Mouse (Mus musculus) neural tube, embryonic 14.5 days (tissue): ENCODE measurements at regions not wholly inside any gene's neighbourhood (a gene's known extent, or its start where the extent isn't known, plus 50 kb on each side); places are given as distances from the start of the nearest gene placed in this dataset.

Source experiments
- ATAC-seq: fragments of 200-750 bp; cut with Nextera tagmentation; 2 replicates; pipeline ENCODE4 v1.8.0; 2017; ENCODE audit warnings: low read depth, mild to moderate bottlenecking, moderate TSS enrichment, moderate library complexity
- H3K27ac ChIP-seq: fragments of 300-500 bp; sonication (generic); 2 replicates; pipeline ENCODE4 v1.5.1; 2014; ENCODE audit warnings: low read depth, mild to moderate bottlenecking, control low read depth, low read length, moderate library complexity, mixed read lengths
- H3K27me3 ChIP-seq: fragments of 300-500 bp; sonication (generic); 2 replicates; pipeline ENCODE4 v1.6.1; 2014; ENCODE audit warnings: low read length; ENCODE audit not compliant: control insufficient read depth, insufficient read depth
- H3K36me3 ChIP-seq: fragments of 300-500 bp; sonication (generic); 2 replicates; pipeline ENCODE4 v1.6.1; 2014; ENCODE audit warnings: low read length, mixed read lengths; ENCODE audit not compliant: control insufficient read depth, insufficient read depth
- H3K4me1 ChIP-seq: fragments of 300-500 bp; sonication (generic); 2 replicates; pipeline ENCODE4 v1.6.1; 2014; ENCODE audit warnings: low read length; ENCODE audit not compliant: control insufficient read depth, insufficient read depth
- H3K4me2 ChIP-seq: fragments of 300-500 bp; sonication (generic); 2 replicates; pipeline ENCODE4 v1.6.1; 2014; ENCODE audit warnings: mild to moderate bottlenecking, low read depth, low read length, control low read depth
- H3K4me3 ChIP-seq: fragments of 300-500 bp; sonication (generic); 2 replicates; pipeline ENCODE4 v1.5.1; 2014; ENCODE audit warnings: low read depth, low read length, control low read depth, mixed read lengths
- H3K9ac ChIP-seq: fragments of 300-500 bp; sonication (generic); replicated peaks from 2 replicates; pipeline ENCODE4 v1.6.1; 2014; ENCODE audit warnings: low read depth, mild to moderate bottlenecking, control low read depth, low read length, mixed read lengths
- H3K9me3 ChIP-seq: fragments of 300-500 bp; sonication (generic); 2 replicates; pipeline ENCODE4 v1.6.1; 2016; ENCODE audit warnings: low read length; ENCODE audit not compliant: control insufficient read depth
- WGBS: fragments of 180-500 bp; shearing (Covaris S2); extraction: QIAGEN DNeasy Blood & Tissue Kit; methylation state at CpG from one replicate; pipeline ENCODE4 v1.1.7; 2014; 5-methylcytosine and 5-hydroxymethylcytosine counted together

DNA sequence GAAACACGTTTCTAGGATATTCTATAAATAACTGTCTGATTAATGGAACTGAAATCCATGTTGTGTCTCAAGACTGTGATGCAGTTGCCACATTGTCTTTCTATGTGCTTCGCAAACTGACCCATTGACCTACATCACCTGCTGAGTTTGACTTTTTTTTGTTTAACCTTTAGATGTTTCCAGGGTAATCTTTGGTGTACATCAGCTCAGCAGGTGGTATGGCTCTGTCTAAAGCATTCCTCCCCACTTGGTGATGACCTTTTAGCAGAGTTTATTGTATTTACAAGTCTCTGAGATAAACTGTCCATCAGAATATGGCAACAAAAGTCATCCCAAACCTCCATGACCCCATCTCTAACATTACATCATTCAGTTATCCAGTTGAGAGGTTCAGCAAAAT, 337.0 kb upstream of the 4930452B06Rik start:
- H3K9me3 ChIP-seq, result no peaks in the 10 kb centered on the region
- WGBS, result 58% methylated on average over 2 of the region's 2 CpGs
- H3K27ac ChIP-seq, result no peak overlapping the region

DNA sequence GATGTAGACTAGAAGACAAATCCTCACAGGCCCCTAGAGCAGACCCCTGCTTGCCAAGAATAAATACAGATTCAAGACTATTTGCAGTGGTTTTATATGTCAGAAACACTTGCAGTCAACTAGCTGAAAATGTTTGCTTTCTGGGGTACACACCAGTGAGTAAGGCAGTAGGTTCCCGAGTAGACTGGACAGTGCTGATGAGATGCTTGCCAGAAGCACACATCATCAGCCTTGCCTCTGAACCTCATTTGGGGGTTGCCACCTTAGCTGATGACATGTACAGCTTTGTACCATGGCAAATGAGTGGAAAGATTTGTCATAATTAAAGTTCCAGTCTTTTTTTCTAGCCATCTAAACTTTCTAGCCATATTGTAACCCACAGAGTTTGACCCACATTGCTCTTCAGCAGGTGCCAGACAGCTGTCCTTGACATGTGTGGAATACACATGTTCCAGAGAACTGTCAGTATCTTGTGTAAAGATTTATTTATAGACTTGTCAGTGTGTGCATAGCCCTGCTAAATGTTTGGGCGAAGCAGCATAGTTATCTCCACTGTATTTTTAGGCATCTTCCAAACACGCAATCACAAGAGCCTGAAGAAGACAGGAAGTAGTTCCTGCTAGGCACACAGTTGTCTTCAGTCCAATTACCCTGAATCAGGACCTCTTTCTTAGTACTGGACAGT, 334.5 kb upstream of the 4930452B06Rik start:
- ATAC-seq, result no peak
- Histone ChIP-seq H3K4me1 (no peaks in the 10 kb centered on the region), H3K27me3 (no peaks in the 10 kb centered on the region), H3K4me3 (no peak overlapping the region), H3K27ac (no peak overlapping the region), H3K9me3 (no peaks in the 10 kb centered on the region), H3K9ac (no peak overlapping the region), H3K36me3 (no peaks in the 10 kb centered on the region), H3K4me2 (no peak overlapping the region)
- WGBS, result 85% methylated on average over 3 of the region's 3 CpGs

More for the DNA sequence above, 337.0 kb upstream of the 4930452B06Rik start:
- Histone ChIP-seq H3K4me2 (no peak overlapping the region), H3K9ac (no peak overlapping the region), H3K36me3 (no peaks in the 10 kb centered on the region), H3K27me3 (no peaks in the 10 kb centered on the region), H3K4me3 (no peak overlapping the region), H3K4me1 (no peaks in the 10 kb centered on the region)
- ATAC-seq, result no peak

GRCm38 (mm10) chr14:8999815-9000214, 333.8 kb upstream of the 4930452B06Rik start:
- ATAC-seq, result no peak
- Histone ChIP-seq H3K27me3 (no peaks in the 10 kb centered on the region), H3K36me3 (no peaks in the 10 kb centered on the region), H3K27ac (no peak overlapping the region), H3K4me2 (no peak overlapping the region), H3K4me1 (no peaks in the 10 kb centered on the region), H3K4me3 (no peak overlapping the region), H3K9me3 (no peaks in the 10 kb centered on the region), H3K9ac (no peak overlapping the region)
- 65% methylated on average over 1 of the region's 1 CpGs for WGBS

- no peak overlapping the region for H3K4me3 ChIP-seq
- H3K4me2 ChIP-seq, result no peak overlapping the region
- ATAC-seq, result peak; percentile 81
- H3K9me3 ChIP-seq, result no peaks in the 10 kb centered on the region
- H3K27ac ChIP-seq, result no peak overlapping the region
- H3K9ac ChIP-seq, result no peak overlapping the region
- H3K36me3 ChIP-seq, result no peaks in the 10 kb centered on the region
- H3K27me3 ChIP-seq, result no peaks in the 10 kb centered on the region
- no peaks in the 10 kb centered on the region for H3K4me1 ChIP-seq
- WGBS, result 21% methylated on average over 1 of the region's 1 CpGs
These were observed 327.4 kb upstream of the 4930452B06Rik start for GRCm38 (mm10) chr14:8993421-8993820.

GRCm38 (mm10) chr14:8985086-8985793, 319.2 kb upstream of the 4930452B06Rik start:
- Histone ChIP-seq H3K9me3 (no peaks in the 10 kb centered on the region), H3K4me3 (no peak overlapping the region), H3K4me1 (no peaks in the 10 kb centered on the region), H3K27ac (no peak overlapping the region), H3K36me3 (no peaks in the 10 kb centered on the region), H3K9ac (no peak overlapping the region), H3K27me3 (no peaks in the 10 kb centered on the region), H3K4me2 (no peak overlapping the region)
- no peak for ATAC-seq
- WGBS, result 91% methylated on average over 4 of the region's 4 CpGs

DNA sequence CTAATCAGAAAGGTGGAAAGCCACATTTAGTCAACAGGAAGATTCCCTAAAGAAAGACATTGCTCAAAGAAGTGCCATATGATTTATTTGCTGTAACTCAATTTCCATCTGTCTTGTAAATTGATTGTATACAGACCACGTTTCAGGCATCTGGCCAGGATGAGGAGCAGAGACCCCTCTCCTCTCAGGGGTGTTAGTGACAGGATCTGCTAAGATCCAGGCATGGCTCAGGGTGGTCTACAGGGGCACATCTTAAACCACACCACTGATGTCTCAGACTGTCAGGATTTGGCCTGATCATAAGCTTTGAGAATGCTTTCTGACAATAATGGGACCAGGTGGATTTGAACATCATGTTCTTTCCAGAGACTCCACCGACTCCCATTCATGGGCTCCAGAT, 295.5 kb upstream of the 4930452B06Rik start:
- Histone ChIP-seq H3K4me1 (no peaks in the 10 kb centered on the region), H3K27ac (no peak overlapping the region), H3K9me3 (no peaks in the 10 kb centered on the region), H3K36me3 (no peaks in the 10 kb centered on the region), H3K27me3 (no peaks in the 10 kb centered on the region), H3K9ac (no peak overlapping the region), H3K4me2 (no peak overlapping the region), H3K4me3 (no peak overlapping the region)
- no peak for ATAC-seq
- 42% methylated on average over 2 of the region's 2 CpGs for WGBS

GRCm38 (mm10) chr14:8952853-8953397, 286.9 kb upstream of the 4930452B06Rik start:
- Histone ChIP-seq H3K9ac (no peak overlapping the region), H3K36me3 (no peaks in the 10 kb centered on the region), H3K9me3 (no peaks in the 10 kb centered on the region), H3K27ac (no peak overlapping the region), H3K4me3 (no peak overlapping the region), H3K4me2 (no peak overlapping the region), H3K27me3 (no peaks in the 10 kb centered on the region), H3K4me1 (no peaks in the 10 kb centered on the region)
- WGBS, result 56% methylated on average over 6 of the region's 6 CpGs
- ATAC-seq, result no peak

DNA sequence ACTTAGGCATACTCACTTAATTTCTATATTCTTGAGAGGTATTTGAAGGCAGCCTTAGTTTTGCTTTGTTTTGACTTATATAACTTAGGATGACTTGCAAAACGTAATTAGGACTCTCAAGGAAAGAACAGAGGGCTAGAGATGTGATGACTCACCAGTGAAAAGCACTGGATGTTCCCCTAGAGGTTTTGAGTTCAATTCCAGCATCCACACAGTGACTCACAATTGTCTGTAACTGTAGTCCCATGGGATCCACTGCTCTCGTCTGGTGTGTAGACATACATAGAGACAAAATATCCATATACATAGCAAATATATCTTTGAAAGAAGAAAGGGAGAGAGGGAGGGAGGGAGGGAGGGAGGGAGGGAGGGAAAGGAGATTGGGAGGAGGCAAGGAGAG, 282.7 kb upstream of the 4930452B06Rik start:
- WGBS, result 66% methylated on average over 2 of the region's 2 CpGs
- H3K27me3 ChIP-seq, result no peaks in the 10 kb centered on the region
- no peak overlapping the region for H3K4me2 ChIP-seq
- ATAC-seq, result no peak
- no peaks in the 10 kb centered on the region for H3K4me1 ChIP-seq
- H3K9ac ChIP-seq, result no peak overlapping the region
- H3K9me3 ChIP-seq, result no peaks in the 10 kb centered on the region
- H3K4me3 ChIP-seq, result no peak overlapping the region
- H3K27ac ChIP-seq, result no peak overlapping the region
- no peaks in the 10 kb centered on the region for H3K36me3 ChIP-seq

DNA sequence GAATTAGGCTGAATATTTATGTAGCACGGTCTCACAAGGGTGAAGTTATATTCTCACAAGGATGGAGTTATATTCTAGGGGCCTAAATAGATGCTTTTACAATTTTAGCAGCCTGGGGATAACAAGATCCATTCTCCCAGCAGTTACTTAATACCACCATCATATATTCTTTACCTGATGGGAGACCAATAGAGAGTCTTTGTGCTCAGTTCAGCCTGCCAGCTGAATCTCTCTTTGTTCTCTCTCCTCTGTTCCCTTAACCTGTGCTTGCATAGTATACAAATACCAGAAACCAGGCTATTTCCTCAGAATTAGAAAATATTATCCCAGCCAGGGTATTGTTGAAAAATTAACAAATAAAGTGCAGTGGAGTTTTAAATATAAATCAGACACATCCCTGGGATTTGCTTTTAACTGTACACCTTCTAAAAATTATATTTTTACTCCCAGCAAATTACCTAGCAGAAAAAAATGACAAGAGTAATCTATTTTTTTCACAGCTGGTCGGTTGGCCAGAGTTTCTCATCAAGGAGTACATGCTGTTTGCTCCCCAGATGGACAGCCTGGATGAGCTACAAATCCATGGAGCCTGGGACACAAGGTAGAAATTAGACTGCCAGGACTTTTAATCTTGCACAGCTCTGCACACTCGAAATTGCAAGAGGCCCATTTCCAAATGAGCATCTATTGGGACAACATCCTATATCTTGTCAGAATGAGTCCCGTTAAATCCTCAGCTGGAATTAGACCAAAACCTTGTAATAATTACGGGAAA, 281.0 kb upstream of the 4930452B06Rik start:
- H3K36me3 ChIP-seq, result no peaks in the 10 kb centered on the region
- H3K4me3 ChIP-seq, result no peak overlapping the region
- no peak for ATAC-seq
- no peak overlapping the region for H3K9ac ChIP-seq
- no peaks in the 10 kb centered on the region for H3K4me1 ChIP-seq
- H3K9me3 ChIP-seq, result no peaks in the 10 kb centered on the region
- no peak overlapping the region for H3K27ac ChIP-seq
- no peak overlapping the region for H3K4me2 ChIP-seq
- WGBS, result 68% methylated on average over 5 of the region's 5 CpGs
- no peaks in the 10 kb centered on the region for H3K27me3 ChIP-seq
